Mouse (Mus musculus) CH12.LX (cell line): Measurements from ENCODE around the gene Scp2. TPM values are rescaled to one million over a fixed set of nuclear protein-coding genes. Genes with fewer than 3 reads are reported as not detected.

Experiments used
- DNase-seq: peaks from one replicate; pipeline ENCODE4 v3.0.0-alpha.2; 2013; ENCODE audit errors: extremely low read depth
- H3K27ac ChIP-seq: 2 replicates; pipeline ENCODE4 v1.5.1; 2012; ENCODE audit warnings: low read depth, mild to moderate bottlenecking, control low read depth, moderate library complexity; ENCODE audit not compliant: insufficient read depth
- H3K27me3 ChIP-seq: replicated peaks from 2 replicates; pipeline ENCODE3; 2012; ENCODE audit warnings: inconsistent platforms
- H3K36me3 ChIP-seq, 2 experiments: replicated peaks in 1 of 2; 2 replicates each; pipeline versions ENCODE3 to v1.6.1; 2012; ENCODE audit warnings: inconsistent platforms in 1 of 2, low read length in 1 of 2, mild to moderate bottlenecking in 1 of 2, mixed read lengths in 1 of 2, moderate library complexity in 1 of 2; ENCODE audit not compliant: control insufficient read depth in 1 of 2, insufficient read depth in 1 of 2
- H3K4me1 ChIP-seq, 2 experiments: 2 replicates each; pipeline ENCODE4 v1.6.1; 2012; ENCODE audit warnings: inconsistent platforms in 1 of 2, moderate library complexity in 1 of 2; ENCODE audit not compliant: insufficient read depth in 2 of 2, control insufficient read depth in 1 of 2
- H3K4me2 ChIP-seq: 2 replicates; pipeline ENCODE4 v1.6.1; 2012; ENCODE audit warnings: low read depth, mild to moderate bottlenecking, control low read depth; ENCODE audit not compliant: poor library complexity, insufficient read depth, severe bottlenecking
- H3K4me3 ChIP-seq, 3 experiments: fragments of 150-350 bp in 1 of 3; sonication (generic) in 1 of 3; replicated peaks in 1 of 3; 2 replicates each; pipeline versions ENCODE3 to v1.5.1; 2011 to 2012; ENCODE audit warnings: low read depth in 2 of 3, low read length in 2 of 3, mild to moderate bottlenecking in 2 of 3, moderate library complexity in 2 of 3, control low read depth in 1 of 3, improper control_type of control experiment in 1 of 3, inconsistent platforms in 1 of 3, mixed read lengths in 1 of 3; ENCODE audit not compliant: poor library complexity in 1 of 3
- H3K79me2 ChIP-seq: replicated peaks from 2 replicates; pipeline ENCODE4 v1.6.1; 2012; ENCODE audit warnings: mild to moderate bottlenecking, moderate library complexity; ENCODE audit not compliant: control insufficient read depth, poor library complexity, insufficient read depth, severe bottlenecking; ENCODE audit errors: extremely low read depth
- H3K9ac ChIP-seq: 2 replicates; pipeline ENCODE4 v1.6.1; 2012; ENCODE audit warnings: low read depth, mild to moderate bottlenecking, control low read depth, moderate library complexity; ENCODE audit not compliant: insufficient read depth
- H3K9me3 ChIP-seq: replicated peaks from 2 replicates; pipeline ENCODE3; 2012; ENCODE audit warnings: low read length, inconsistent platforms, mixed read lengths
- BHLHE40 ChIP-seq: IDR thresholded peaks from 2 replicates; pipeline ENCODE4 v1.6.1; 2011; ENCODE audit warnings: mild to moderate bottlenecking, low read depth, low read length, improper control_type of control experiment
- CHD1 ChIP-seq: IDR thresholded peaks from 2 replicates; pipeline ENCODE4 v1.6.1; 2012; ENCODE audit warnings: low read depth, low read length, improper control_type of control experiment, inconsistent platforms
- CHD2 ChIP-seq: IDR thresholded peaks from 2 replicates; pipeline ENCODE4 v1.6.1; 2011; ENCODE audit warnings: low read length, improper control_type of control experiment
- CTCF ChIP-seq, 2 experiments: IDR thresholded peaks in 1 of 2; conservative IDR thresholded peaks in 1 of 2; 2 replicates each; pipeline ENCODE4 v1.5.1; 2011 to 2012; ENCODE audit warnings: low read depth in 2 of 2, low read length in 2 of 2, improper control_type of control experiment in 1 of 2, inconsistent platforms in 1 of 2, mild to moderate bottlenecking in 1 of 2, moderate library complexity in 1 of 2
- E2F4 ChIP-seq: IDR thresholded peaks from 2 replicates; pipeline ENCODE4 v1.6.1; 2011; ENCODE audit warnings: low read depth, low read length, improper control_type of control experiment; ENCODE audit not compliant: insufficient replicate concordance
- HCFC1 ChIP-seq: IDR thresholded peaks from 2 replicates; pipeline ENCODE4 v1.6.1; 2012; ENCODE audit warnings: low read depth, mild to moderate bottlenecking, inconsistent platforms, low read length, improper control_type of control experiment
- IRF4 ChIP-seq: IDR thresholded peaks from 2 replicates; pipeline ENCODE4 v1.6.1; 2014; ENCODE audit warnings: low read depth, mild to moderate bottlenecking, inconsistent platforms, low read length, improper control_type of control experiment
- JUND ChIP-seq: conservative IDR thresholded peaks from 2 replicates; pipeline ENCODE4 v1.6.1; 2011; ENCODE audit warnings: low read depth, low read length, improper control_type of control experiment
- KAT2A ChIP-seq: IDR thresholded peaks from 2 replicates; pipeline ENCODE4 v1.6.1; 2012; ENCODE audit warnings: low read length, improper control_type of control experiment, inconsistent platforms; ENCODE audit not compliant: insufficient replicate concordance
- MAFK ChIP-seq: IDR thresholded peaks from 2 replicates; pipeline ENCODE4 v1.6.1; 2011; ENCODE audit warnings: low read length, improper control_type of control experiment; ENCODE audit not compliant: insufficient replicate concordance
- MAZ ChIP-seq: IDR thresholded peaks from 2 replicates; pipeline ENCODE4 v1.6.1; 2012; ENCODE audit warnings: low read depth, mild to moderate bottlenecking, inconsistent platforms, low read length, improper control_type of control experiment, moderate library complexity
- MEF2A ChIP-seq: IDR thresholded peaks from 2 replicates; pipeline ENCODE4 v1.6.1; 2014; ENCODE audit warnings: low read depth, mild to moderate bottlenecking, inconsistent platforms, low read length, improper control_type of control experiment, borderline replicate concordance
- NELFE ChIP-seq: IDR thresholded peaks from 2 replicates; pipeline ENCODE4 v1.6.1; 2011; ENCODE audit warnings: low read depth, low read length, improper control_type of control experiment
- PAX5 ChIP-seq: IDR thresholded peaks from 2 replicates; pipeline ENCODE4 v1.6.1; 2012; ENCODE audit warnings: low read length, inconsistent platforms, mixed read lengths
- POLR2AphosphoS2 ChIP-seq: IDR thresholded peaks from 2 replicates; pipeline ENCODE4 v1.6.1; 2011; ENCODE audit warnings: low read depth, low read length, improper control_type of control experiment
- RAD21 ChIP-seq: IDR thresholded peaks from 2 replicates; pipeline ENCODE4 v1.6.1; 2011; ENCODE audit warnings: low read depth, mild to moderate bottlenecking, low read length, improper control_type of control experiment, moderate library complexity
- SMC3 ChIP-seq: IDR thresholded peaks from 2 replicates; pipeline ENCODE4 v1.6.1; 2011; ENCODE audit warnings: low read depth, low read length, improper control_type of control experiment
- TBP ChIP-seq: conservative IDR thresholded peaks from 2 replicates; pipeline ENCODE4 v1.6.1; 2011; ENCODE audit warnings: low read depth, low read length, improper control_type of control experiment
- UBTF ChIP-seq: IDR thresholded peaks from 2 replicates; pipeline ENCODE4 v1.6.1; 2012; ENCODE audit warnings: low read depth, mild to moderate bottlenecking, inconsistent platforms, low read length, improper control_type of control experiment, moderate library complexity
- USF2 ChIP-seq: conservative IDR thresholded peaks from 2 replicates; pipeline ENCODE4 v1.6.1; 2011; ENCODE audit warnings: low read depth, low read length, improper control_type of control experiment
- ZC3H11A ChIP-seq: IDR thresholded peaks from 2 replicates; pipeline ENCODE4 v1.6.1; 2012; ENCODE audit warnings: low read depth, mild to moderate bottlenecking, inconsistent platforms, low read length, improper control_type of control experiment
- dilution Hi-C: fragments of 300-500 bp; cut with MboI; formaldehyde crosslinking; loops from 2 replicates; pipeline ENCODE4 v1.14.3; 2020; ENCODE audit warnings: low sequenced_read_pairs; ENCODE audit not compliant: extremely low pct_unique_long_range_greater_than_20kb, extremely low pct_ligation_motif_present
- in situ Hi-C: fragments of 300-500 bp; cut with MboI; formaldehyde crosslinking; loops from 3 replicates; pipeline ENCODE4 v1.14.3; 2019; ENCODE audit warnings: low sequenced_read_pairs, low pct_ligation_motif_present, low pct_unique_long_range_greater_than_20kb, mixed read lengths
- polyA plus RNA-seq: library from polyadenylated mRNA; unstranded; fragments of >175 nt; gene quantifications from 2 replicates; pipeline ENCODE4 v1.2.1, GENCODE M21; 2012; ENCODE audit warnings: low read depth; ENCODE audit not compliant: insufficient read length
- total RNA-seq, 2 experiments: library from RNA; depleted of rRNA; stranded (reverse); fragments of 300-350 nt in 1 of 2; fragments of >200 nt in 1 of 2; gene quantifications; 2 replicates each; pipeline ENCODE4 v1.2.3; 2012 to 2014

Scp2 gene
- total RNA-seq (2012; rRNA removed) (97.8 and 103 TPM in 2 replicates), total RNA-seq (2014; rRNA removed) (121 and 127 TPM in 2 replicates), polyA plus RNA-seq (65.0 and 65.8 TPM in 2 replicates)

DNA sequence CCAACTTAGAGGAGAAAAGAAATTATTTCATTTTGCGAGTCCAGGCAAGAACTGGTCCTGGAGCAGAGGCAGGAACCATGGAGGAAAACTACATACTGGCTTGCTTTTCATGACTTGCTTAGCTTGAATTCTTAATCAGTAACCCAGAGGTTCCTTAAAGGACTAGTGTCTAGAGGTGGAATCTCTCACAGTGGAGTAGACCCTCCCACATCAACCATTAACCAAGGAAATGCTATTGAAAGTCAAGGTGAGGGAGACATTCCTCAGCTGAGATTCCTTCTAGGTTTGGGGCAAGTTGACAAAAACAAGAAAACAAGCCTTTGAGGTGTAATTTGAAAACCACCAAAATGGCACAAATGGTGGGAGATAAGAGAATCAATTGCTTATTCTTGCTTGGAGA, at the start of gene Scp2:
Gene Scp2 (minus strand): TSS at position 119 of the 400 bp plus-strand sequence.
- Histone ChIP-seq H3K79me2 (no peaks in the 10 kb centered on the region), H3K4me1 (peaks cover 0 to 7% of the 10 kb centered on the region in 2 experiments; a peak in 2 of 4 replicates), H3K4me2 (no peak within 1 kb of the TSS), H3K27ac (no peak within 1 kb of the TSS), H3K9ac (no peak within 1 kb of the TSS), H3K9me3 (peaks cover 5% of the 10 kb centered on the region), H3K27me3 (no peaks in the 10 kb centered on the region), H3K36me3 (no peaks in the 10 kb centered on the region)
- no peak for DNase-seq
- dilution Hi-C loops (no loop called here), in situ Hi-C loops (no loop called here)
- TF ChIP-seq USF2 (no peak), CTCF (conservative IDR thresholded peaks at IDR 0.05 in 1 of 2, IDR thresholded peaks at IDR 0.05 in 1 of 2; ENCODE audit: low read depth in 2 of 2, low read length in 2 of 2) (no peak), E2F4 (no peak), TBP (no peak), IRF4 (no peak)
- TF ChIP-seq, all 38 proteins: peak for 0
- no peak within 1 kb of the TSS for H3K4me3 ChIP-seq

DNA sequence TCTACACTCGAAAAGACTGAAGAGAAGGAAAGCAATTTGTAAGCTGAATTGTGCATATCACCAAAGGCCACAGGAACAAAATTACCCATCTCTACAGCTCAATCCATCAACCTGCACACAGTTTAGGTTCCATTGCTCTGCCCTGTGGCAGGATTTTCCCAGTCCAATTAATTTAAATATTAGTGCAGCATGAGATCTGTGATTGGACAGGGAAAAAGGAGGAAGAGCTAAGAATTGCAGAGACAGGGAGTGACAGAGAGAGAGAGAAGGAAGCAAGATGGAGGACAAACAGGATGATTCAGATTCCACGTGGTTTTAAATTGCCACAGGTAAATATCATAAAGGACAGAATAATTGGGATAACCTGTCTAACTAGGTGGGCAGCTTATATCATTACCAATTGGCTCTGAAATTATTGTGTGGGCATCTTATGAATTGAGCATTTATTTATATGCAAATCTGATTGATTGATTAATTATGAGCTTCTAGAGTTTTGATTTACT, 48.1 kb upstream of the Scp2 start:
- TF ChIP-seq POLR2AphosphoS2 = no peak
- no peak for TF ChIP-seq MEF2A
- TF ChIP-seq HCFC1 = no peak
- no peak for TF ChIP-seq PAX5
- no peak for TF ChIP-seq KAT2A
- no peak for TF ChIP-seq RAD21
- no peak for TF ChIP-seq JUND
- TF ChIP-seq CHD1 = no peak
- no peak for TF ChIP-seq ZC3H11A
- no peak for TF ChIP-seq MAFK
- TF ChIP-seq CTCF (conservative IDR thresholded peaks at IDR 0.05 in 1 of 2, IDR thresholded peaks at IDR 0.05 in 1 of 2; ENCODE audit: low read depth in 2 of 2, low read length in 2 of 2) = no peak
- no peak for TF ChIP-seq BHLHE40
- TF ChIP-seq CHD2 = no peak
- TF ChIP-seq USF2 = no peak
- TF ChIP-seq NELFE = no peak
- TF ChIP-seq E2F4 = no peak
- TF ChIP-seq SMC3 = no peak
- TF ChIP-seq MAZ = no peak
- no peak for TF ChIP-seq TBP
- TF ChIP-seq UBTF = no peak
- TF ChIP-seq, all 38 proteins: peak for 0
- DNase-seq = no peak
- Histone ChIP-seq H3K9ac (no peak overlapping the region), H3K79me2 (no peaks in the 10 kb centered on the region), H3K27ac (no peak overlapping the region), H3K4me2 (no peak overlapping the region), H3K9me3 (no peaks in the 10 kb centered on the region), H3K4me3 (no peak overlapping the region), H3K27me3 (no peaks in the 10 kb centered on the region), H3K36me3 (no peaks in the 10 kb centered on the region), H3K4me1 (no peaks in the 10 kb centered on the region)
- dilution Hi-C loops = no loop called here
- in situ Hi-C loops = no loop called here
